Mouse (Mus musculus): ENCODE data around the gene Ldlr. TPM values are rescaled to one million over a fixed set of nuclear protein-coding genes. Genes with fewer than 3 reads are reported as not detected.

Ldlr gene
- total RNA-seq, 2 experiments from 2014 or later = 17.2 to 19.2 TPM

Other genes starting within 250 kb of the Ldlr start
- gene Tmed1, start 213.2 kb upstream of the Ldlr start, total RNA-seq (2021) = 10 to 100 TPM; 18.3 to 19.8 TPM
- gene AB124611, start 197.3 kb upstream of the Ldlr start, total RNA-seq (2021) = under 1 TPM in 1 of 2 experiments, not detected in 1; 0.58 TPM
- gene Carm1, start 176.6 kb upstream of the Ldlr start, total RNA-seq (2021) = 10 to 100 TPM; 71.7 to 74.1 TPM
- gene Timm29, start 130.8 kb upstream of the Ldlr start, total RNA-seq (2021) = 10 to 100 TPM; 47.6 to 50.7 TPM
- 10 to 100 TPM; 12.7 to 13.9 TPM for gene Yipf2, start 130.7 kb upstream of the Ldlr start, total RNA-seq (2021)
- gene Smarca4, start 107.3 kb upstream of the Ldlr start, total RNA-seq (2021) = 100 to 1,000 TPM; 129 to 137 TPM
- 1 to 10 TPM; 2.9 to 3.5 TPM for gene Spc24, start 36.8 kb downstream of the Ldlr start, total RNA-seq (2021)
- gene Kank2, start 75.3 kb downstream of the Ldlr start, total RNA-seq (2021) = 1 to 10 TPM; 6.7 to 7.7 TPM
- gene Angptl8, start 112.0 kb downstream of the Ldlr start, total RNA-seq (2021) = not detected
- gene Dock6, start 129.2 kb downstream of the Ldlr start, total RNA-seq (2021) = 10 to 100 TPM; 23.5 to 25.2 TPM
- 10 to 100 TPM; 22.0 to 25.0 TPM for gene Rab3d, start 194.7 kb downstream of the Ldlr start, total RNA-seq (2021)
- 10 to 100 TPM; 15.3 to 15.8 TPM for gene Ccdc159, start 204.0 kb downstream of the Ldlr start, total RNA-seq (2021)
- 10 to 100 TPM; 31.2 to 35.1 TPM for gene Tmem205, start 204.1 kb downstream of the Ldlr start, total RNA-seq (2021)
- 100 to 1,000 TPM; 259 to 269 TPM for gene Plppr2, start 213.6 kb downstream of the Ldlr start, total RNA-seq (2021)
- gene Swsap1, start 232.3 kb downstream of the Ldlr start, total RNA-seq (2021) = 10 to 100 TPM; 12.6 to 14.9 TPM
- gene Epor, start 240.0 kb downstream of the Ldlr start, total RNA-seq (2021) = 1 to 10 TPM; 1.4 to 1.9 TPM

Measured in left cerebral cortex, postnatal 10 days (tissue).